Mouse (Mus musculus) bone marrow macrophage, adult 2 months (primary cell): ENCODE results near the gene Ly6g6f.

Experiments used
- CTCF ChIP-seq: IDR thresholded peaks from 2 replicates; pipeline ENCODE4 v1.5.1; 2012; ENCODE audit warnings: low read depth, mild to moderate bottlenecking, low read length, moderate library complexity
- POLR2A ChIP-seq: IDR thresholded peaks from 2 replicates; pipeline ENCODE4 v1.6.1; 2012; ENCODE audit warnings: mild to moderate bottlenecking, low read depth, low read length, borderline replicate concordance

- TF ChIP-seq CTCF: no peak
- no peak for TF ChIP-seq POLR2A
These were observed 25.3 kb downstream of the Ly6g6f start for GRCm38 (mm10) chr17:35060071-35060470.
